Mouse (Mus musculus) liver, adult 10 weeks (tissue): ENCODE results near the gene Clic5. TPM values are rescaled to one million over a fixed set of nuclear protein-coding genes. Genes with fewer than 3 reads are reported as not detected.

ENCODE experiments used
- polyA plus RNA-seq: library from polyadenylated mRNA; stranded (reverse); fragments of 350-450 nt; fragmentation: Illumina TruSeq; extraction: RNeasy Lipid Tissue Mini Kit (QIAGEN cat#74804); gene quantifications from one replicate; pipeline ENCODE4 v1.2.3, GENCODE M21; 2014; ENCODE audit warnings: low read depth, low replicate concordance

The Clic5 gene
- polyA plus RNA-seq = 0.93 TPM

GRCm38 (mm10) chr17:44188042-44188768 is at the start of gene Clic5:
Clic5 (plus strand) TSS chr17:44188584.

Other genes starting within 250 kb of the Clic5 start
- gene Enpp5, start 109.8 kb upstream of the Clic5 start, polyA plus RNA-seq = 27.3 TPM
- gene Enpp4, start 82.8 kb upstream of the Clic5 start, polyA plus RNA-seq = 12.2 TPM